Mouse (Mus musculus): ENCODE measurements at regions not wholly inside any gene's neighbourhood (a gene's known extent, or its start where the extent isn't known, plus 50 kb on each side); places are given as distances from the start of the nearest gene placed in this dataset.

DNA sequence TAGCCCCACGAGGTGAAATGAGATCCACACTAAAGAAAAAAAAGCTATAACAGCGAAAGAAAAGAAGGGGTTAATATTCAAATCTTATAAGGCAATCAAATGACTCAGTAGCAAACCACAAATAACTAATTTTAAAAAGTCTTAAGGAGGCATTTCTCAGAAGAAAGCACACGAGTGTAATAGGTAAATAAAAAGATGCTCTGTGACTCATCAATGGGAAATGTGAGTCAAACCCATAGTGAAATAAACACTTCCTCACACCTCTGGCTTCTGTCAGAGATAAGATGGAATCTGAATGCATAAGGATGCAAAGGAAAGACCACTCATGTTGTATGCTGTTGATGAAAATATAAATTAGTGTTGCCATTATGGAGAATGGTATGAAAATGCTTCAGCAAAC is 337.1 kb upstream of the Acvr2a start:
- Histone ChIP-seq H3K36me3 (no peaks in the 10 kb centered on the region), H3K27me3 (peaks cover 8% of the 10 kb centered on the region; the same call in 1 of the 2 replicates), H3K27ac (no peak overlapping the region), H3K4me1 (replicated peaks) (peaks cover 15% of the 10 kb centered on the region), H3K9ac (replicated peaks) (no peak overlapping the region), H3K9me3 (no peaks in the 10 kb centered on the region), H3K4me2 (replicated peaks) (no peak overlapping the region), H3K4me3 (replicated peaks) (no peak overlapping the region)
- no peak for ATAC-seq
- WGBS, result 61% methylated on average over 3 of the region's 3 CpGs

- 53% methylated on average over 2 of the region's 2 CpGs for WGBS
- Histone ChIP-seq H3K4me2 (replicated peaks) (no peak overlapping the region), H3K27me3 (peaks cover 8% of the 10 kb centered on the region; the same call in 1 of the 2 replicates), H3K9me3 (no peaks in the 10 kb centered on the region), H3K4me3 (replicated peaks) (no peak overlapping the region), H3K9ac (replicated peaks) (no peak overlapping the region), H3K27ac (0 out of 2 replicates have a peak overlapping the region, but pooled peaks have one; percentile 19), H3K4me1 (replicated peaks) (peaks cover 15% of the 10 kb centered on the region), H3K36me3 (no peaks in the 10 kb centered on the region)
- ATAC-seq, result peak; percentile 48
These were observed 336.6 kb upstream of the Acvr2a start for GRCm38 (mm10) chr2:48477336-48477735.

DNA sequence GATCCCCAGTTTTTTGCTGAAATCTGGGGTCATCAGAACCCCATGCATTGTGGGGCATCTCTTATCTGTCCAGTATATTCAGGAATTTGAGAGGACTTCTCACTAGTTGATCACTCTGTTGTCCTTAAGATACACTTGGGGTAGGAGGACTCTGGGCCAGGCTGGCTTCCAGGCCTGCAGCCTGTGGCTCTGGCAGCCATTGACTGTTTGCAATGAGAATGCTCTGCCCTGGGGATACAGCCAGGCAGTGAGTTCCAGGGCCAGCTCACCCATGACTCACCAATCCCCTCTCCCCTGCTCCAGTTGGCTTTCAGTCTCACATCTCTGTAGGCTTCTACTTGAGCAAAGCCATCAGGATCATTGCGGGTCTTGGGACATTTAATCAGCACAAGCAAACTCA is 334.3 kb upstream of the Acvr2a start:
- WGBS, result 95% methylated on average over 1 of the region's 1 CpGs
- H3K4me2 ChIP-seq (replicated peaks), result no peak overlapping the region
- H3K9me3 ChIP-seq, result no peaks in the 10 kb centered on the region
- H3K36me3 ChIP-seq, result no peaks in the 10 kb centered on the region
- ATAC-seq, result no peak
- H3K27me3 ChIP-seq, result peaks cover 8% of the 10 kb centered on the region; the same call in 1 of the 2 replicates
- peaks cover 15% of the 10 kb centered on the region for H3K4me1 ChIP-seq (replicated peaks)
- no peak overlapping the region for H3K4me3 ChIP-seq (replicated peaks)
- no peak overlapping the region for H3K9ac ChIP-seq (replicated peaks)
- H3K27ac ChIP-seq, result no peak overlapping the region

DNA sequence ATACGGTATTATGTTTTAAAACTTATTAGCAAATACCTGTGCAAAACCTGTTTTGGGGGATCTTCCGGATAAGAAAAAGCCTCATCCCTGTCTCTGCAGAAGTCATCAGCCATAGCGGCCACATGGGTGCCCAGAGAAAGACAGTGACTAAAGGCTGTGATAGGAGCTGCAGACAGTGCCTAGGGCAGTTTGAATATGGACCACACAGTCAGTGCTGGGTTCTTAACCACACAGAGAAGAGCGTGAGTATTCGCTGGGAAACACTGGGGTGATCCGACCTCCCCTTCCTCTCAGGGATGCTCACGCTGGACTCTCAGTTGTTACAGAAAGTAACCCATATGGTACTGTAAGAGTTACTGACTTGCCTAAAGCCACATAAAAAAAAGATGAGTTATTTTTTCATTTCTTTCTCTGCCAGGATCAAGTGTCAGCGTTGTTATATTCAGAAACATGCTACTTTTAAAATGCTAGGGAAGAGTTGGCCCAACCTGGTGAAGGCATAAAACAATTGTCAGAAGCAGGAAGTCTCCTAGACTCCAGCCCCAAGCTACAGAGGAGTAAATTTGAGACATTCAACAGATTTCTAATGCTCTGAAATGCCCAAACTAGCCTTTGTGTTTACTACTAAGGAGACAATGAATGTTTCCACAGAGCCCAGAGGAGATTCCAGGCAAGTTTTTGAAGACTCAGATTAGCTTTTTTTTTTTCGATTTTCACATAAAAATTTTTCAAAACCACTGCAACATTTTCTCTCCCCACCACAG is 333.3 kb upstream of the Acvr2a start:
- ATAC-seq, result peak; percentile 62; the same call in 1 of the 2 replicates
- peaks cover 8% of the 10 kb centered on the region; the same call in 1 of the 2 replicates for H3K27me3 ChIP-seq
- no peak overlapping the region for H3K9ac ChIP-seq (replicated peaks)
- H3K4me1 ChIP-seq (replicated peaks), result peaks cover 15% of the 10 kb centered on the region
- H3K9me3 ChIP-seq, result no peaks in the 10 kb centered on the region
- 59% methylated on average over 9 of the region's 9 CpGs for WGBS
- H3K4me3 ChIP-seq (replicated peaks), result no peak overlapping the region
- H3K36me3 ChIP-seq, result no peaks in the 10 kb centered on the region
- H3K4me2 ChIP-seq (replicated peaks), result no peak overlapping the region
- H3K27ac ChIP-seq, result no peak overlapping the region

DNA sequence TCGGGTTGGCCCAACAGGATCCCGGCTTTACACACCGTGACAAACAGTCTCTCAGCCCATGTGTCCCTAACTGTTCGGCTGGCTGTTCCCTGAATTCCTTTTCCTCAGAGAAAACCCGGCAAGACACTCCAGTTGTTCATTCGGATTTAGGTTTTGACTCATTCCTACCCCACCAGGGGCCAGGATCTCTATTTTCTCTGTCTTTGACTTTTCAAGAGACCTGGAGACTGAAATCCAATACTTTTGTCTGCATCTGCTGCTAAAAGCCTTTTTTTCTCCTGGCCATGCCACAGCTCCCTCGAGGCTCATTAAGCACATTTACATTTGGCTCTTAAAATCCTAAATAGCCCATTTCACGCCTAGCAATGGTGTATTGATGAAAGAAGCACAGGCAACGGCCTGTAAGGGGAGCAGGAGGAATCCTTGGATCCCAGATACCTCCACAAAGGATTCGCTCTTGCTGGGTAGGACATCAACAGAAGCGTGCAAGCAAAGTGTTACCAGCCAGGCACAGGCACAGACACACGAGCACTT is 332.6 kb upstream of the Acvr2a start:
- no peak overlapping the region for H3K9ac ChIP-seq (replicated peaks)
- no peaks in the 10 kb centered on the region for H3K9me3 ChIP-seq
- peak; percentile 81 for ATAC-seq
- peaks cover 15% of the 10 kb centered on the region for H3K4me1 ChIP-seq (replicated peaks)
- no peak overlapping the region for H3K4me3 ChIP-seq (replicated peaks)
- H3K27ac ChIP-seq, result peak overlapping the region; percentile 5; the same call in 1 of the 2 replicates
- H3K27me3 ChIP-seq, result peaks cover 8% of the 10 kb centered on the region; the same call in 1 of the 2 replicates
- 8% methylated on average over 12 of the region's 12 CpGs for WGBS
- H3K4me2 ChIP-seq (replicated peaks), result peak overlapping the region; percentile 20
- H3K36me3 ChIP-seq, result no peaks in the 10 kb centered on the region

- Histone ChIP-seq H3K4me2 (replicated peaks) (no peak overlapping the region), H3K4me3 (replicated peaks) (no peak overlapping the region), H3K27me3 (no peaks in the 10 kb centered on the region), H3K4me1 (replicated peaks) (no peaks in the 10 kb centered on the region), H3K27ac (no peak overlapping the region), H3K36me3 (no peaks in the 10 kb centered on the region), H3K9me3 (no peaks in the 10 kb centered on the region), H3K9ac (replicated peaks) (no peak overlapping the region)
- ATAC-seq, result no peak
- 82% methylated on average over 3 of the region's 3 CpGs for WGBS
These were observed 320.3 kb upstream of the Acvr2a start for GRCm38 (mm10) chr2:48493574-48493973.

- WGBS, result 59% methylated on average over 2 of the region's 2 CpGs
- no peak for ATAC-seq
- Histone ChIP-seq H3K27ac (no peak overlapping the region), H3K4me1 (replicated peaks) (no peaks in the 10 kb centered on the region), H3K36me3 (no peaks in the 10 kb centered on the region), H3K27me3 (no peaks in the 10 kb centered on the region), H3K4me3 (replicated peaks) (no peak overlapping the region), H3K9me3 (no peaks in the 10 kb centered on the region), H3K4me2 (replicated peaks) (no peak overlapping the region), H3K9ac (replicated peaks) (no peak overlapping the region)
These were observed 319.8 kb upstream of the Acvr2a start for GRCm38 (mm10) chr2:48494065-48494464.

- Histone ChIP-seq H3K9me3 (no peaks in the 10 kb centered on the region), H3K4me2 (replicated peaks) (no peak overlapping the region), H3K9ac (replicated peaks) (no peak overlapping the region), H3K27me3 (no peaks in the 10 kb centered on the region), H3K4me3 (replicated peaks) (no peak overlapping the region), H3K36me3 (no peaks in the 10 kb centered on the region), H3K27ac (no peak overlapping the region), H3K4me1 (replicated peaks) (no peaks in the 10 kb centered on the region)
- no peak for ATAC-seq
- WGBS, result 90% methylated on average over 3 of the region's 3 CpGs
These were observed 319.3 kb upstream of the Acvr2a start for GRCm38 (mm10) chr2:48494632-48495031.

- ATAC-seq, result no peak
- Histone ChIP-seq H3K4me3 (replicated peaks) (no peak overlapping the region), H3K9me3 (no peaks in the 10 kb centered on the region), H3K9ac (replicated peaks) (no peak overlapping the region), H3K36me3 (no peaks in the 10 kb centered on the region), H3K27ac (no peak overlapping the region), H3K27me3 (no peaks in the 10 kb centered on the region), H3K4me2 (replicated peaks) (no peak overlapping the region), H3K4me1 (replicated peaks) (no peaks in the 10 kb centered on the region)
- 94% methylated on average over 5 of the region's 5 CpGs for WGBS
These were observed 315.7 kb upstream of the Acvr2a start for GRCm38 (mm10) chr2:48498047-48498723.

GRCm38 (mm10) chr2:48499396-48499795 is 314.5 kb upstream of the Acvr2a start:
- H3K9me3 ChIP-seq, result no peaks in the 10 kb centered on the region
- no peak for ATAC-seq

DNA sequence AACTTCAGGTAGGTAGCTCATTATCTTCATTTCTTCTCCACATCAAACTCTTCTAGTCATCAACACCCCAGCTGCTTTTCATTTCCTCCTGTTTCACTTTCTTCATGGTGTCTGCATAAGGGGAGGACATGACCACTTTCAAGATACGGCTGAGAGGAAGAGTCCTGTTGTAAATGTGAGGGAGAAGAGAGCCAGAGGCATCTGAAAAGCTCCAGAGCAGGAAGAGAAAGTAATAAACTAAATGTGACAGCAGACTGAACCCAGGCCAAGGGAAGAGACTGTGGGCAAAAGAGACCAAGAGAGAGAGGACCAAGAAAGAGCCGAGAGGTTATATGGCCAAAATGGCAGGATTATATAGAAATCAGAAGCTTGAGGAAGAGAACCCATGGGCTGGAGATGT is 312.5 kb upstream of the Acvr2a start:
- 86% methylated on average over 2 of the region's 2 CpGs for WGBS
- no peak for ATAC-seq
- Histone ChIP-seq H3K9ac (replicated peaks) (no peak overlapping the region), H3K4me1 (replicated peaks) (no peaks in the 10 kb centered on the region), H3K27me3 (no peaks in the 10 kb centered on the region), H3K4me3 (replicated peaks) (no peak overlapping the region), H3K36me3 (no peaks in the 10 kb centered on the region), H3K4me2 (replicated peaks) (no peak overlapping the region), H3K27ac (no peak overlapping the region), H3K9me3 (no peaks in the 10 kb centered on the region)

More at GRCm38 (mm10) chr2:48499396-48499795, 314.5 kb upstream of the Acvr2a start:
- Histone ChIP-seq H3K27me3 (no peaks in the 10 kb centered on the region), H3K9ac (replicated peaks) (no peak overlapping the region), H3K27ac (no peak overlapping the region), H3K4me2 (replicated peaks) (no peak overlapping the region), H3K4me3 (replicated peaks) (no peak overlapping the region), H3K36me3 (no peaks in the 10 kb centered on the region), H3K4me1 (replicated peaks) (no peaks in the 10 kb centered on the region)
- WGBS, result 86% methylated on average over 6 of the region's 6 CpGs

- Histone ChIP-seq H3K36me3 (no peaks in the 10 kb centered on the region), H3K27ac (no peak overlapping the region), H3K4me1 (replicated peaks) (no peaks in the 10 kb centered on the region), H3K9ac (replicated peaks) (no peak overlapping the region), H3K27me3 (no peaks in the 10 kb centered on the region), H3K4me2 (replicated peaks) (no peak overlapping the region), H3K4me3 (replicated peaks) (no peak overlapping the region), H3K9me3 (no peaks in the 10 kb centered on the region)
- no peak for ATAC-seq
These were observed 300.1 kb upstream of the Acvr2a start for GRCm38 (mm10) chr2:48513848-48514247.
